ENCODE assay signal across 11 mouse cellular contexts in the genomic region with DNA sequence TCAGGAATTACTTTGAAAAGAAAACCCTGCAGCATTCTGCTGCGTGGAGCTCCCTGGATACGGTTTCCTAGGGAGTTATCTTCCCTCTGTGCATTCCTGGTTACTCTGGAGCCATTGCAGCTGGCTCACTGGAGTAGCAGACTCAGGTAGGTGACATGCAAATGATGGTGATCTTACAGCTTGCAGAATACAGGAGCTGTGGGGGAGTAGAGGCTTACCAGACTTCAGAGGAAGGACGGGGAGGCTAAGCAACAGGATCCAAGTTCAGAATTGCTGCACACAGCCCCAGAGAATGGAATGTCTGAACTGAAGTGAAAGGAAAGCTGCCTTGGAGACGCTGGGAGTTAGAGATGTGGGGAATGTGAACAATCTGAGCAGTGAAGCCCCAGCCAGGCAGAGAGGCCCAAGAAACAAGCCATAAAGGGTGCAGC.
DNase-seq lines count a peak whose midpoint lies in the region; ATAC-seq and TF ChIP-seq lines count a peak whose summit lies in the region.
"Had no signal": no experiment of that assay in that cellular context is flagged by ENCODE, and none has a peak within 500 bp of the region (broad histone marks: within the 10 kb centered on the region; RNA-seq: fewer than 3 reads in every experiment).

No protein-coding gene starts in this region.

- 60% methylated on average over 4 of the region's 4 CpGs for WGBS in forebrain, embryonic 14.5 days
- WGBS in forebrain, embryonic 10.5 days: 48% methylated on average over 4 of the region's 4 CpGs
- WGBS in kidney, postnatal 0 days: 19% methylated on average over 4 of the region's 4 CpGs
- 32% methylated on average over 4 of the region's 4 CpGs for WGBS in hindbrain, embryonic 10.5 days
- 24% methylated on average over 4 of the region's 4 CpGs for WGBS in midbrain, postnatal 0 days

- no peaks in the 10 kb centered on the region for H3K9me3 ChIP-seq in forebrain, embryonic 14.5 days (replicated peaks; ENCODE audit: control insufficient read depth, low read length)
- H3K9me3 ChIP-seq in forebrain, embryonic 10.5 days: no peaks in the 10 kb centered on the region
- no peaks in the 10 kb centered on the region for H3K9me3 ChIP-seq in kidney, postnatal 0 days (replicated peaks; ENCODE audit: low read length)
- H3K9me3 ChIP-seq in hindbrain, embryonic 10.5 days: no peaks in the 10 kb centered on the region
- H3K9me3 ChIP-seq in midbrain, postnatal 0 days (ENCODE audit: low read length): no peaks in the 10 kb centered on the region

- H3K4me3 ChIP-seq in forebrain, embryonic 14.5 days (ENCODE audit: low read depth, low read length): no peak overlapping the region
- H3K4me3 ChIP-seq in forebrain, embryonic 10.5 days: no peak overlapping the region
- H3K4me3 ChIP-seq in kidney, postnatal 0 days (replicated peaks; ENCODE audit: low read depth, low read length): no peak overlapping the region
- no peak overlapping the region for H3K4me3 ChIP-seq in hindbrain, embryonic 10.5 days
- no peak overlapping the region for H3K4me3 ChIP-seq in midbrain, postnatal 0 days (ENCODE audit: low read depth, low read length)

- no peaks in the 10 kb centered on the region for H3K27me3 ChIP-seq in forebrain, embryonic 14.5 days (replicated peaks; ENCODE audit: control insufficient read depth, insufficient read depth, low read length)
- no peaks in the 10 kb centered on the region for H3K27me3 ChIP-seq in forebrain, embryonic 10.5 days (ENCODE audit: poor library complexity, severe bottlenecking)
- H3K27me3 ChIP-seq in kidney, postnatal 0 days (ENCODE audit: insufficient read depth, low read length): no peaks in the 10 kb centered on the region
- H3K27me3 ChIP-seq in hindbrain, embryonic 10.5 days (ENCODE audit: insufficient read depth, poor library complexity, severe bottlenecking): no peaks in the 10 kb centered on the region
- no peaks in the 10 kb centered on the region for H3K27me3 ChIP-seq in midbrain, postnatal 0 days (ENCODE audit: insufficient read depth, low read length)

- H3K9ac ChIP-seq in forebrain, embryonic 14.5 days (ENCODE audit: low read length): no peak overlapping the region
- no peak overlapping the region for H3K9ac ChIP-seq in kidney, postnatal 0 days (ENCODE audit: low read depth, low read length)
- no peak overlapping the region for H3K9ac ChIP-seq in midbrain, postnatal 0 days (replicated peaks; ENCODE audit: low read length, poor library complexity, severe bottlenecking)

- H3K36me3 ChIP-seq in forebrain, embryonic 14.5 days (ENCODE audit: control insufficient read depth, insufficient read depth, low read length): no peaks in the 10 kb centered on the region
- H3K36me3 ChIP-seq in forebrain, embryonic 10.5 days (replicated peaks): 0 out of 2 replicates have a peak, but pooled peaks cover 4% of the 10 kb centered on the region
- no peaks in the 10 kb centered on the region for H3K36me3 ChIP-seq in kidney, postnatal 0 days (ENCODE audit: insufficient read depth, low read length)
- H3K36me3 ChIP-seq in hindbrain, embryonic 10.5 days: peaks cover under 1% of the 10 kb centered on the region; the same call in 1 of the 2 replicates
- no peaks in the 10 kb centered on the region for H3K36me3 ChIP-seq in midbrain, postnatal 0 days (ENCODE audit: insufficient read depth, low read length)

- no peaks in the 10 kb centered on the region for H3K4me1 ChIP-seq in forebrain, embryonic 14.5 days (ENCODE audit: control insufficient read depth, insufficient read depth, low read length)
- peaks cover 7% of the 10 kb centered on the region for H3K4me1 ChIP-seq in forebrain, embryonic 10.5 days
- no peaks in the 10 kb centered on the region for H3K4me1 ChIP-seq in kidney, postnatal 0 days (replicated peaks; ENCODE audit: insufficient read depth, low read length)
- peaks cover 11% of the 10 kb centered on the region for H3K4me1 ChIP-seq in hindbrain, embryonic 10.5 days (replicated peaks)
- peaks cover 3% of the 10 kb centered on the region; the same call in 1 of the 2 replicates for H3K4me1 ChIP-seq in midbrain, postnatal 0 days (ENCODE audit: insufficient read depth, low read length)

- no peak for TF ChIP-seq CTCF in kidney, postnatal 0 days (IDR thresholded peaks at IDR 0.05; ENCODE audit: low read depth)
- TF ChIP-seq CTCF in midbrain, postnatal 0 days (IDR thresholded peaks at IDR 0.05): no peak

- peak; percentile 15; the same call in 1 of the 2 replicates for ATAC-seq in forebrain, embryonic 14.5 days
- no peak; the same call in 1 of the 2 replicates for ATAC-seq in kidney, postnatal 0 days (replicated peaks; ENCODE audit: low FRiP score, low read depth)
- no peak; the same call in 1 of the 2 replicates for ATAC-seq in midbrain, postnatal 0 days (ENCODE audit: low FRiP score)

- no peak for DNase-seq in forebrain, embryonic 14.5 days (ENCODE audit: low spot score)
- DNase-seq in forebrain, embryonic 10.5 days (ENCODE audit: extremely low spot score, low spot score): no peak
- DNase-seq in kidney, postnatal 0 days (ENCODE audit: low spot score): peak; percentile 86
- DNase-seq in kidney, adult 11 months: no peak
- DNase-seq in hindbrain, embryonic 10.5 days (ENCODE audit: low spot score): no peak
- DNase-seq in midbrain, postnatal 0 days (ENCODE audit: low spot score): no peak
- DNase-seq in adrenal gland, postnatal 10 days: no peak
- DNase-seq in gastrocnemius, postnatal 4 days (ENCODE audit: low spot score in 2 of 2): no peak
- DNase-seq: cerebellum, adult 2 months; gastrocnemius, postnatal 10 days; lung, postnatal 4 days had no signal

- H3K4me2 ChIP-seq in forebrain, embryonic 14.5 days (ENCODE audit: low read length): no peak overlapping the region
- H3K4me2 ChIP-seq in kidney, postnatal 0 days (ENCODE audit: low read length): no peak overlapping the region
- H3K4me2 ChIP-seq in midbrain, postnatal 0 days (ENCODE audit: low read depth, low read length, poor library complexity, severe bottlenecking): no peak overlapping the region

- no peak overlapping the region for H3K27ac ChIP-seq in forebrain, embryonic 14.5 days (ENCODE audit: low read depth, low read length)
- H3K27ac ChIP-seq in forebrain, embryonic 10.5 days: no peak overlapping the region
- H3K27ac ChIP-seq in kidney, postnatal 0 days: 0 out of 2 replicates have a peak overlapping the region, but pooled peaks have one; percentile 31
- peak overlapping the region; percentile 36 for H3K27ac ChIP-seq in hindbrain, embryonic 10.5 days
- H3K27ac ChIP-seq in midbrain, postnatal 0 days (ENCODE audit: low read depth, low read length): 0 out of 2 replicates have a peak overlapping the region, but pooled peaks have one; percentile 32

Comparison
In these comparisons a context has a peak if more than half of its experiments do, and no peak if none do; other contexts are left out.
1. H3K27ac ChIP-seq: peak in kidney, postnatal 0 days (single experiment), hindbrain, embryonic 10.5 days (single experiment) and midbrain, postnatal 0 days (single experiment); none in forebrain, embryonic 14.5 days (single experiment) and forebrain, embryonic 10.5 days (single experiment).